Comparison of ENCODE assay signal across 19 mouse cellular contexts in genomic region chr9:54809953-54810352, GRCm38 (mm10). TPM values are rescaled to one million over a fixed set of nuclear protein-coding genes. Genes with fewer than 3 reads are reported as not detected.
DNase-seq lines count a peak whose midpoint lies in the region; ATAC-seq and TF ChIP-seq lines count a peak whose summit lies in the region.
"Had no signal": no experiment of that assay in that cellular context is flagged by ENCODE, and none has a peak within 500 bp of the region (broad histone marks: within the 10 kb centered on the region; RNA-seq: fewer than 3 reads in every experiment).

No protein-coding gene starts in this region.

- no peak overlapping the region for H3K4me2 ChIP-seq in forebrain, embryonic 12.5 days
- no peak overlapping the region for H3K4me2 ChIP-seq in hindbrain, postnatal 0 days (ENCODE audit: low read depth, low read length)
- no peak overlapping the region for H3K4me2 ChIP-seq in neural tube, embryonic 13.5 days
- H3K4me2 ChIP-seq: forebrain, embryonic 15.5 days; intestine, embryonic 15.5 days; kidney, embryonic 15.5 days; limb, embryonic 15.5 days had no signal

- 50% methylated on average over 4 of the region's 4 CpGs for WGBS in forebrain, embryonic 10.5 days
- 35% methylated on average over 4 of the region's 4 CpGs for WGBS in forebrain, embryonic 12.5 days
- 37% methylated on average over 4 of the region's 4 CpGs for WGBS in embryonic facial prominence, embryonic 10.5 days
- 33% methylated on average over 4 of the region's 4 CpGs for WGBS in hindbrain, postnatal 0 days
- 9% methylated on average over 4 of the region's 4 CpGs for WGBS in neural tube, embryonic 13.5 days

- no peak for ATAC-seq in forebrain, embryonic 12.5 days (ENCODE audit: low FRiP score)
- ATAC-seq in hindbrain, postnatal 0 days = peak; percentile 32; the same call in 1 of the 2 replicates
- peak; percentile 85 for ATAC-seq in neural tube, embryonic 13.5 days (ENCODE audit: low read depth)
- ATAC-seq: forebrain, embryonic 15.5 days; intestine, embryonic 15.5 days; liver, postnatal 0 days had no signal

- no peaks in the 10 kb centered on the region for H3K9me3 ChIP-seq in forebrain, embryonic 10.5 days
- no peaks in the 10 kb centered on the region for H3K9me3 ChIP-seq in forebrain, embryonic 12.5 days
- H3K9me3 ChIP-seq in embryonic facial prominence, embryonic 10.5 days = no peaks in the 10 kb centered on the region
- no peaks in the 10 kb centered on the region for H3K9me3 ChIP-seq in hindbrain, postnatal 0 days (ENCODE audit: low read length)
- no peaks in the 10 kb centered on the region for H3K9me3 ChIP-seq in neural tube, embryonic 13.5 days
- H3K9me3 ChIP-seq: forebrain, embryonic 15.5 days; intestine, embryonic 15.5 days; kidney, embryonic 15.5 days; limb, embryonic 15.5 days had no signal

- H3K36me3 ChIP-seq in forebrain, embryonic 10.5 days (replicated peaks) = no peaks in the 10 kb centered on the region
- no peaks in the 10 kb centered on the region for H3K36me3 ChIP-seq in forebrain, embryonic 12.5 days (replicated peaks)
- no peaks in the 10 kb centered on the region for H3K36me3 ChIP-seq in embryonic facial prominence, embryonic 10.5 days (replicated peaks)
- H3K36me3 ChIP-seq in hindbrain, postnatal 0 days (ENCODE audit: insufficient read depth, low read length) = no peaks in the 10 kb centered on the region
- H3K36me3 ChIP-seq in neural tube, embryonic 13.5 days = no peaks in the 10 kb centered on the region
- H3K36me3 ChIP-seq: forebrain, embryonic 15.5 days; intestine, embryonic 15.5 days; kidney, embryonic 15.5 days; limb, embryonic 15.5 days had no signal

- no peak overlapping the region for H3K4me3 ChIP-seq in forebrain, embryonic 10.5 days
- H3K4me3 ChIP-seq in forebrain, embryonic 12.5 days (replicated peaks) = no peak overlapping the region
- H3K4me3 ChIP-seq in embryonic facial prominence, embryonic 10.5 days = no peak overlapping the region
- no peak overlapping the region for H3K4me3 ChIP-seq in hindbrain, postnatal 0 days (ENCODE audit: low read length)
- no peak overlapping the region for H3K4me3 ChIP-seq in neural tube, embryonic 13.5 days
- H3K4me3 ChIP-seq: forebrain, embryonic 15.5 days; intestine, embryonic 15.5 days; kidney, embryonic 15.5 days; left cerebral cortex, adult 2 months; limb, embryonic 15.5 days had no signal

- TF ChIP-seq CTCF in hindbrain, postnatal 0 days (IDR thresholded peaks at IDR 0.05; ENCODE audit: low read depth) = no peak

- no peak overlapping the region for H3K9ac ChIP-seq in forebrain, embryonic 12.5 days
- no peak overlapping the region for H3K9ac ChIP-seq in hindbrain, postnatal 0 days (replicated peaks; ENCODE audit: low read length)
- no peak overlapping the region for H3K9ac ChIP-seq in neural tube, embryonic 13.5 days
- H3K9ac ChIP-seq: forebrain, embryonic 15.5 days; intestine, embryonic 15.5 days; kidney, embryonic 15.5 days; limb, embryonic 15.5 days; liver, postnatal 0 days had no signal

- no peaks in the 10 kb centered on the region for H3K27me3 ChIP-seq in forebrain, embryonic 10.5 days (ENCODE audit: poor library complexity, severe bottlenecking)
- no peaks in the 10 kb centered on the region for H3K27me3 ChIP-seq in forebrain, embryonic 12.5 days
- H3K27me3 ChIP-seq in embryonic facial prominence, embryonic 10.5 days (replicated peaks; ENCODE audit: low read depth, poor library complexity, severe bottlenecking) = no peaks in the 10 kb centered on the region
- H3K27me3 ChIP-seq in hindbrain, postnatal 0 days (ENCODE audit: insufficient read depth, low read length) = no peaks in the 10 kb centered on the region
- H3K27me3 ChIP-seq in neural tube, embryonic 13.5 days = no peaks in the 10 kb centered on the region
- H3K27me3 ChIP-seq: forebrain, embryonic 15.5 days; intestine, embryonic 15.5 days; kidney, embryonic 15.5 days; limb, embryonic 15.5 days had no signal

- peak overlapping the region; percentile 60 for H3K27ac ChIP-seq in forebrain, embryonic 10.5 days
- H3K27ac ChIP-seq in forebrain, embryonic 12.5 days = no peak overlapping the region
- peak overlapping the region; percentile 73 for H3K27ac ChIP-seq in embryonic facial prominence, embryonic 10.5 days (replicated peaks)
- H3K27ac ChIP-seq in hindbrain, postnatal 0 days = 0 out of 2 replicates have a peak overlapping the region, but pooled peaks have one; percentile 32
- peak overlapping the region; percentile 72 for H3K27ac ChIP-seq in neural tube, embryonic 13.5 days (replicated peaks)
- H3K27ac ChIP-seq: forebrain, embryonic 15.5 days; intestine, embryonic 15.5 days; kidney, embryonic 15.5 days; left cerebral cortex, adult 2 months; limb, embryonic 15.5 days had no signal

- peaks cover 41% of the 10 kb centered on the region for H3K4me1 ChIP-seq in forebrain, embryonic 10.5 days
- H3K4me1 ChIP-seq in forebrain, embryonic 12.5 days = no peaks in the 10 kb centered on the region
- H3K4me1 ChIP-seq in embryonic facial prominence, embryonic 10.5 days = peaks cover 56% of the 10 kb centered on the region
- no peaks in the 10 kb centered on the region for H3K4me1 ChIP-seq in hindbrain, postnatal 0 days (ENCODE audit: insufficient read depth, low read length)
- H3K4me1 ChIP-seq in neural tube, embryonic 13.5 days (replicated peaks) = peaks cover 16% of the 10 kb centered on the region
- H3K4me1 ChIP-seq: forebrain, embryonic 15.5 days; kidney, embryonic 15.5 days had no signal

- DNase-seq in forebrain, embryonic 10.5 days (ENCODE audit: extremely low spot score, low spot score) = no peak
- no peak for DNase-seq in embryonic facial prominence, embryonic 10.5 days (ENCODE audit: low spot score)
- peak; percentile 35 for DNase-seq in hindbrain, postnatal 0 days (ENCODE audit: low spot score)
- DNase-seq in gastrocnemius, postnatal 25 days = no peak
- DNase-seq in spleen, postnatal 14 days (ENCODE audit: low spot score in 2 of 2) = no peak
- no peak for DNase-seq in spleen, adult 18-20 months
- DNase-seq: cerebellum, adult 11-12 months; gastrocnemius, postnatal 10 days; heart, postnatal 14 days; liver, postnatal 0 days; lung, postnatal 36 days; thymus, adult 18-20 months had no signal

RNA-seq across cellular contexts. Expression of gene Crabp1, which starts 45.4 kb away (rescaled TPM):
- polyA plus RNA-seq in forebrain, embryonic 10.5 days (2016; fragmentation: Nextera tagmentation; extraction: Ambion mirVana) = 1,057 and 1,193 TPM in 2 replicates
- 106 and 133 TPM in 2 replicates for polyA plus RNA-seq in forebrain, embryonic 12.5 days (2016; fragmentation: Nextera tagmentation; extraction: Ambion mirVana)
- polyA plus RNA-seq in embryonic facial prominence, embryonic 10.5 days (2016; fragmentation: Nextera tagmentation; extraction: Ambion mirVana) = 1,341 and 1,562 TPM in 2 replicates
- 86.4 and 140 TPM in 2 replicates for total RNA-seq in hindbrain, postnatal 0 days (2014; rRNA removed)
- polyA plus RNA-seq in hindbrain, postnatal 0 days (2015; fragmentation: Nextera tagmentation; extraction: Ambion mirVana) = 155 and 166 TPM in 2 replicates
- 578 and 623 TPM in 2 replicates for polyA plus RNA-seq in neural tube, embryonic 13.5 days (2015; fragmentation: Nextera tagmentation; extraction: Ambion mirVana)
- under 1 TPM in 1 of 2 experiments, not detected in 1; 0.49 TPM for total RNA-seq in gastrocnemius, postnatal 25 days (2021)
- total RNA-seq: heart, postnatal 14 days had no signal
- polyA plus RNA-seq: liver, postnatal 0 days had no signal

RNA-seq across cellular contexts. Expression of gene Ireb2, which starts 53.6 kb away (rescaled TPM):
- polyA plus RNA-seq in forebrain, embryonic 10.5 days (2016; fragmentation: Nextera tagmentation; extraction: Ambion mirVana) = 46.0 and 46.4 TPM in 2 replicates
- 70.1 and 71.3 TPM in 2 replicates for polyA plus RNA-seq in forebrain, embryonic 12.5 days (2016; fragmentation: Nextera tagmentation; extraction: Ambion mirVana)
- 46.0 and 48.7 TPM in 2 replicates for polyA plus RNA-seq in embryonic facial prominence, embryonic 10.5 days (2016; fragmentation: Nextera tagmentation; extraction: Ambion mirVana)
- total RNA-seq in hindbrain, postnatal 0 days (2014; rRNA removed) = 31.4 and 34.2 TPM in 2 replicates
- polyA plus RNA-seq in hindbrain, postnatal 0 days (2015; fragmentation: Nextera tagmentation; extraction: Ambion mirVana) = 18.4 and 18.6 TPM in 2 replicates
- 42.9 and 48.0 TPM in 2 replicates for polyA plus RNA-seq in neural tube, embryonic 13.5 days (2015; fragmentation: Nextera tagmentation; extraction: Ambion mirVana)
- total RNA-seq in gastrocnemius, postnatal 25 days (2021) = 10 to 100 TPM; 21.7 to 22.1 TPM
